Mouse (Mus musculus): ENCODE results near the gene Dnajb13.

The Dnajb13 gene

DNA sequence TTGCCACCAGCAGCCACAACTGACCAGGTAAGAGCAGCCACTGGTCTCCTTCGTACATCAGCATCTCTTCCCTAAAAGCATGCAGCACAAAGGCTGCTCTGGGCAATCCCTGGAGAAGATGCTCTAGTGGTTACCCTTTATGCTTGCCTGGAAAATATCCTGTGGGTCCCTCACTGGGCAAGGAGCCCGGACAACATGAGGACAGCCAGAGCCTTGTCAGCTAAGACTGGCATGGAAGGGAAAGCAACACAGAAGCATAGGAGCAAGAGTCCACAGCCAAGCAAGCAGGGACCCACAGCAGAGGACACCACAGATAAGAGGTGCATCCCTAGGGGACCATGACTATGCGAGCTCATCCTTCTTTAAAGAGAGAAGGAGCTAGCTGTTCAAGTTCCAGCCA lies 54.9 kb downstream of the Dnajb13 start:
- no peak for DNase-seq (ENCODE audit: low read depth, low spot score)

GRCm38 (mm10) chr7:100458153-100458552 lies 56.6 kb downstream of the Dnajb13 start:
- no peak for DNase-seq (ENCODE audit: low read depth, low spot score)

Measured in embryo, embryonic 11.5 days (tissue).